Comparison of ENCODE assay signal across 9 mouse cellular contexts in genomic region chr7:121064309-121064708, GRCm38 (mm10). TPM values are rescaled to one million over a fixed set of nuclear protein-coding genes. Genes with fewer than 3 reads are reported as not detected.
DNase-seq lines count a peak whose midpoint lies in the region; ATAC-seq and TF ChIP-seq lines count a peak whose summit lies in the region.
"Had no signal": no experiment of that assay in that cellular context is flagged by ENCODE, and none has a peak within 500 bp of the region (broad histone marks: within the 10 kb centered on the region; RNA-seq: fewer than 3 reads in every experiment).

No protein-coding gene starts in this region.

- no peaks in the 10 kb centered on the region for H3K9me3 ChIP-seq in midbrain, embryonic 16.5 days (replicated peaks; ENCODE audit: control insufficient read depth, low read length, poor library complexity, severe bottlenecking)
- no peaks in the 10 kb centered on the region for H3K9me3 ChIP-seq in midbrain, embryonic 10.5 days (replicated peaks)
- H3K9me3 ChIP-seq in kidney, postnatal 0 days (replicated peaks; ENCODE audit: low read length): no peaks in the 10 kb centered on the region
- H3K9me3 ChIP-seq: neural tube, embryonic 13.5 days had no signal

- H3K4me2 ChIP-seq in midbrain, embryonic 16.5 days (ENCODE audit: low read length): no peak overlapping the region
- no peak overlapping the region for H3K4me2 ChIP-seq in kidney, postnatal 0 days (ENCODE audit: low read length)
- H3K4me2 ChIP-seq: neural tube, embryonic 13.5 days had no signal

- peak; percentile 62; the same call in 1 of the 2 replicates for ATAC-seq in frontal cortex, adult (ENCODE audit: low TSS enrichment)
- peak; percentile 67; the same call in 1 of the 2 replicates for ATAC-seq in midbrain, embryonic 16.5 days
- peak; percentile 52; the same call in 1 of the 2 replicates for ATAC-seq in kidney, postnatal 0 days (replicated peaks; ENCODE audit: low FRiP score, low read depth)

- DNase-seq in frontal cortex, postnatal 14 days (ENCODE audit: low spot score in 2 of 2): no peak
- DNase-seq in midbrain, embryonic 10.5 days (ENCODE audit: low spot score): no peak
- DNase-seq in kidney, postnatal 0 days (ENCODE audit: low spot score): peak; percentile 62
- peak; percentile 32 for DNase-seq in thymus, postnatal 14 days
- no peak for DNase-seq in yolk sac, embryonic 10.5 days (ENCODE audit: low spot score)
- DNase-seq in spleen, postnatal 10 days (ENCODE audit: low spot score in 2 of 2): no peak

- H3K27me3 ChIP-seq in midbrain, embryonic 16.5 days (ENCODE audit: control insufficient read depth, insufficient read depth, low read depth, low read length): no peaks in the 10 kb centered on the region
- no peaks in the 10 kb centered on the region for H3K27me3 ChIP-seq in midbrain, embryonic 10.5 days (ENCODE audit: low read depth, poor library complexity, severe bottlenecking)
- no peaks in the 10 kb centered on the region for H3K27me3 ChIP-seq in kidney, postnatal 0 days (ENCODE audit: insufficient read depth, low read length)
- H3K27me3 ChIP-seq: neural tube, embryonic 13.5 days had no signal

- H3K9ac ChIP-seq in midbrain, embryonic 16.5 days (ENCODE audit: low read depth, low read length): no peak overlapping the region
- no peak overlapping the region for H3K9ac ChIP-seq in kidney, postnatal 0 days (ENCODE audit: low read depth, low read length)
- H3K9ac ChIP-seq: neural tube, embryonic 13.5 days had no signal

- 0 out of 2 replicates have a peak, but pooled peaks cover 5% of the 10 kb centered on the region for H3K36me3 ChIP-seq in midbrain, embryonic 16.5 days (ENCODE audit: control insufficient read depth, insufficient read depth, low read length)
- peaks cover 57% of the 10 kb centered on the region for H3K36me3 ChIP-seq in midbrain, embryonic 10.5 days
- H3K36me3 ChIP-seq in kidney, postnatal 0 days (ENCODE audit: insufficient read depth, low read length): peaks cover 6% of the 10 kb centered on the region; the same call in 1 of the 2 replicates

- H3K4me1 ChIP-seq in midbrain, embryonic 16.5 days (ENCODE audit: control insufficient read depth, insufficient read depth, low read length): no peaks in the 10 kb centered on the region
- H3K4me1 ChIP-seq in midbrain, embryonic 10.5 days: no peaks in the 10 kb centered on the region
- peaks cover 3% of the 10 kb centered on the region; the same call in 1 of the 2 replicates for H3K4me1 ChIP-seq in kidney, postnatal 0 days (replicated peaks; ENCODE audit: insufficient read depth, low read length)
- H3K4me1 ChIP-seq: neural tube, embryonic 13.5 days had no signal

- peak; percentile 74 for TF ChIP-seq CTCF in kidney, postnatal 0 days (IDR thresholded peaks at IDR 0.05; ENCODE audit: low read depth)

- WGBS in midbrain, embryonic 16.5 days: 65% methylated on average over 4 of the region's 4 CpGs
- WGBS in midbrain, embryonic 10.5 days: 78% methylated on average over 4 of the region's 4 CpGs
- WGBS in kidney, postnatal 0 days: 51% methylated on average over 4 of the region's 4 CpGs

- H3K27ac ChIP-seq in midbrain, embryonic 16.5 days (ENCODE audit: low read length): no peak overlapping the region
- no peak overlapping the region for H3K27ac ChIP-seq in midbrain, embryonic 10.5 days (replicated peaks)
- H3K27ac ChIP-seq in kidney, postnatal 0 days: no peak overlapping the region
- H3K27ac ChIP-seq: neural tube, embryonic 13.5 days had no signal

- H3K4me3 ChIP-seq in midbrain, embryonic 16.5 days (ENCODE audit: low read depth, low read length): no peak overlapping the region
- no peak overlapping the region for H3K4me3 ChIP-seq in midbrain, embryonic 10.5 days
- H3K4me3 ChIP-seq in kidney, postnatal 0 days (replicated peaks; ENCODE audit: low read depth, low read length): no peak overlapping the region
- H3K4me3 ChIP-seq: neural tube, embryonic 13.5 days had no signal

RNA-seq across cellular contexts. Expression of gene Igsf6, which starts 10.1 kb away (rescaled TPM):
- polyA plus RNA-seq in midbrain, embryonic 16.5 days (2015; fragmentation: Nextera tagmentation; extraction: Ambion mirVana): 0.62 and 0.67 TPM in 2 replicates
- polyA plus RNA-seq in midbrain, embryonic 10.5 days (2016; fragmentation: Nextera tagmentation; extraction: Ambion mirVana): 0.88 and 1.2 TPM in 2 replicates
- polyA plus RNA-seq in kidney, postnatal 0 days (2015; fragmentation: Nextera tagmentation; extraction: Ambion mirVana): 1.1 and 1.4 TPM in 2 replicates

RNA-seq across cellular contexts. Expression of gene Otoa, which starts 17.1 kb away (rescaled TPM):
- 0.09 and 0.19 TPM in 2 replicates for polyA plus RNA-seq in midbrain, embryonic 16.5 days (2015; fragmentation: Nextera tagmentation; extraction: Ambion mirVana)
- 0.05 and 0.09 TPM in 2 replicates for polyA plus RNA-seq in midbrain, embryonic 10.5 days (2016; fragmentation: Nextera tagmentation; extraction: Ambion mirVana)
- polyA plus RNA-seq in kidney, postnatal 0 days (2015; fragmentation: Nextera tagmentation; extraction: Ambion mirVana): 0.08 and 0.17 TPM in 2 replicates

RNA-seq across cellular contexts. Expression of gene Mettl9, which starts 30.1 kb away (rescaled TPM):
- 169 and 184 TPM in 2 replicates for polyA plus RNA-seq in midbrain, embryonic 16.5 days (2015; fragmentation: Nextera tagmentation; extraction: Ambion mirVana)
- polyA plus RNA-seq in midbrain, embryonic 10.5 days (2016; fragmentation: Nextera tagmentation; extraction: Ambion mirVana): 205 and 210 TPM in 2 replicates
- polyA plus RNA-seq in kidney, postnatal 0 days (2015; fragmentation: Nextera tagmentation; extraction: Ambion mirVana): 174 and 177 TPM in 2 replicates

Comparison
In these comparisons a context has a peak if more than half of its experiments do, and no peak if none do; other contexts are left out.
1. DNase-seq: peak in kidney, postnatal 0 days (single experiment) and thymus, postnatal 14 days (single experiment); none in frontal cortex, postnatal 14 days (0 of 2), midbrain, embryonic 10.5 days (single experiment), yolk sac, embryonic 10.5 days (single experiment) and spleen, postnatal 10 days (0 of 2).
2. Peak in every context shown above with its lines, with median percentiles within 50 percentile points of each other: ATAC-seq.